Mouse (Mus musculus) mouse embryonic stem cell (cell line): ENCODE measurements around the gene Cep97.

Experiments
- in situ Hi-C, 2 experiments: fragments of 300-500 bp; cut with MboI; formaldehyde crosslinking; loops; 1 replicate in 1 of 2; 3 replicates in 1 of 2; pipeline ENCODE4 v1.14.3; 2019 to 2020; ENCODE audit warnings: low sequenced_read_pairs in 2 of 2, low pct_unique_long_range_greater_than_20kb in 1 of 2, mixed read lengths in 1 of 2; ENCODE audit not compliant: unreplicated experiment in 1 of 2

The Cep97 gene

DNA sequence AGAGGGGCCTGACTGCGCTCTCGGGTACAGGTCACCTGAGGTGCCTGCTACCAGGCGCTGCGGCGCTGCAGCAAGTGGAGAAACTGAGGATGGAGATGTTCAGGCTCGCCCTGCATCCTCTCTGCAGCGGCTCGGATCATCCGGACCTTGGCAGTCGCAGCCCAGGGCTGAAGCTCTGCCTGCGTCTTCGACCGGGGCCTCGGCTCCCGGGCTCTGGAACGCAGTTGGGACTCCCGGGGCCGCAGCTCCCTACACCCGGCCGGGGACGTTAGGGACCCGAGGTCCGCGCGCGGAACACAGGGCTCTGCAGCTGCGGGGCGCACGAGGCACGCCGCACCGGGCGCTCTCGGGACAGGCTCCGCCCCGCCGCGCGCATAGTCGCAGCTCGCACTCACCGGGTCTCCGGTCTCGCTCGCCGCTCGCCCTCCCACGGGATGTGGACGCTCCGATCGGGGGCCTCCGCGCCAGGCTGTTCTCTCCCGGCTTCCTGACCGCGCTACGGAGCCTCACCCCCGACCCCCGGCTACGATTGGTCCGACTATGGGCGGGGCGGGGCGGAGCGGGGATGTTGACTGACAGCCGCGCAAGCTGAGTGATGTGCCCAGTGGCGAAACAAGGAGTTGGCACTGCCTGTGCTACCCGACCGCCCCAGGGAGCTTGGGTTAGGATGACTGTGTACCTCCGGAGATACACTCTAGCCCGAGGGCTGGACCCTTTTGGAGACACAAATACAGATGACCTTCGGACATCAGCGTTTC, 39.6 kb downstream of the Cep97 start, which contains the start of gene Nxpe3:
TSS of gene Nxpe3 (minus strand) at position 393 of the 758 bp plus-strand sequence.
- in situ Hi-C loops: no loop called here

DNA sequence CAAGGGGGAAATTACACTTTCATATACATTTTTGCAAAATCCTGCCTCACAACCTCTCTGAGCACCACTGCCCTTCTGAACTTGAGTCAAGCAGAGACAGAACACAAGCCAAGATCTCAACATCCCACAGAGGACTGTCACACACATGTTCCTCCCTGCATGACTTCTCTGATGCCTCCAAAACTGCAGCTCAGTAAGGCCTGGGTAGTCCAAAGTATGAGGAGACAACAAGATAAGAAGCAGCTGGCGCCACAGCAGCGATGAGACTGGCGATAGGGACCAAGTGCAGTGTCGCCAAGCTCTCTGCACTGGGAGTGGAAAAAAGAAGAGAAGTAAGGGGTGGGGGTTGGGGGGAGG, 40.1 kb downstream of the Cep97 start:
- in situ Hi-C loops: no loop called here

DNA sequence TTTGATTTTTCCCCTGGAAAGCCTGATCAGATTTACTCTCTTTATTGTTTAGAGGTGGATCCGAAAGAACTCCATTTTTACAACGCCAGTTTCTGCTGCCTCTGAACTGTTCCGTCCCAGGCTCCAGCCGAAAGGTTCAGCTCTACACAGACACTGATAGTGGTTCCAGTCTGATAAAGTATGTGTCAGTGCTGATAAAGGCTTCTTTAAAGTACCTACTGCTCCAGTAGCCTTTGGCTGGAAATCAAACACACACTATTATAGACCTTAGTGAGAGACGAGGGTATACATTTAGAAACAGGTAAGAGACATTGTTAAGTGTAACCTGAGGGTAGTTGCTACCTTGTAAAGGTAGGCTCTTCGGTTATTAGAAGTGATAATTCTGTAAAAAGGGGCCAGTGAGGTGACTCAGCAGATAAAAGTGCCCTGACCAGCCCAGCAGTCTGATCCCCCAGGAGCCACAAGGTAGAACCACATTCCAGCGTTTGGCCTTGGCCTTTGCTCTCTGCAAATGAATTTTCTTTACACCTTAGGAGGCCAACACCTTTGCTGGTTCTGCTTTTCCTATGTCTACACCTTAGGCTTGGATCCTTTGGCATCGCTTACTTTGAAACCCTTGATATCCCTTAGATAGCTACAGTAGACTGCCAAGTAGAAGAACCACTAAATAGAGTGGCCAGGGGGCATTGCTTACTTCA, 41.1 kb downstream of the Cep97 start:
- in situ Hi-C loops: no loop called here

DNA sequence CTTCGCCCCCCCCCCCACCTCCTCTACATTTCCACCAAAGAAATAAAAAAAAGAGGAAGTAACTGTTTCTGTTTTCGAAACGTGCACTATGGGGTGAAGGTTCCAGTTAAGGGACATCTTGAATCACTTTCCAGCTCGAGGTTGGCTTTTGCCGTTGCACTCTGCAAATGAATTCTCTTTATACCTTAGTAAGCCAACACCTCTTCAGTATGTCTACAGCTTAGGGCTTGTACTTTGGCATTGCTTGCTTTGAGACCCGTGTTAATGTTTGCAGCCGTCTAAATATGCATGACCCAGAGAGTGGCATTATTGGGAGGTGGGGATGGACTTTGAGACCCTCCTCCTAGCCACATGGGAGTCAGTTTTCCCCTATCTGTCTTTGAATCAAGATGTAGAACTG, 42.2 kb downstream of the Cep97 start:
- in situ Hi-C loops: no loop called here

DNA sequence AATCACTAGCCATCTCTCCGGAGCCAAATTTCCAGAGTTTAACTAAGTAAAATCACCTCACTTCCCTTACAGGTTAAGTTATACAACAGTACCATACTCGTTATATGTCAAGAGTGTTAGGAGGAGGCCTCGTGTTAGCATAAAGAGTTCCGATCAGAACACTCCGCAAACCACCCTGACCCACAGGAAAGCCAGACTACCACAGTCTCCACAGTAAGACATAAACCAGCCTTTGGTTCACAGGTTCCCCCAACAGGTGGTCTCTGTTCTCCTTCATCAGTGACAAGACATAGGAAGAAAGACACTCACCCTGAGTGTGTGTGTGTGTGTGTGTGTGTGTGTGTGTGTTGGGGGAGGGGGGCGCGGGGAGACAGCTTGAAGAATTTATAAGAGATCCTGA, 43.3 kb downstream of the Cep97 start:
- in situ Hi-C loops: no loop called here

DNA sequence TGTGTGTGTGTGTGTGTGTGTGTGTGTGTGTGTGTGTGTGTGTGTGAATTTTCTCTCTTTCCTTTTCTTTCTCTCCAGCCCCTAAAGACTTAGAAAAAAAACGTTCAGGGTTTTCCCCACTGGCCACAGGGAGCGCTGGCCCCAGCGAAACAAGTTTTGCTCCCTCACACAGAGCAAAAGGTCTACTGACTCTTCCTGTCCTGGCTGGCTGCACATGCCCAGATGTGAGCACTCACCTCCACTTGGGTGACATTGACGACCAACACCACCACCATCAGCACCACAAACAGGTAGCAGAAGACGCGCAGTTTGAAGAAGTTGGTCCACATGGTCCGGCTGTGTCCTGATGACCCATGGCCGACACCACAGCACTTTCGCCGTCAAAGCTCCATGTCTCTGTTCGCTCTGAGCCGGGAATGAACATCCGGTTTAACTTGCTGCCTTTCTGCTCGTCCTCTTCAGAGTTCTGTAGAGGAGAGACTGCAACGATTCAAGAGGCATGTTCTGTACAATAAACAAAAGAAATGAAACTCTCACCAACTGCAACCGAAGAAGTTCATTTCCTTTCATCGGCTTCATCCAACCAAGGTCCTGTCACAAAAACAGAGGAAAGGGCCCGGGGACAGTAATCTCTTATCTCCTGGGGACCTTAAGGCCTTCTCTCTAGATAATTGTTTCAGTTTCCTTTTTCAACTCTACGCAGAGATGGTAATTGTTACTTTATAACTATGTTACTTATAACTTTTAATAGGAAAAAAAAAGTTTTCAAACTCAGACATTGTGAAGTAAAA, 44.1 kb downstream of the Cep97 start:
- in situ Hi-C loops: no loop called here

DNA sequence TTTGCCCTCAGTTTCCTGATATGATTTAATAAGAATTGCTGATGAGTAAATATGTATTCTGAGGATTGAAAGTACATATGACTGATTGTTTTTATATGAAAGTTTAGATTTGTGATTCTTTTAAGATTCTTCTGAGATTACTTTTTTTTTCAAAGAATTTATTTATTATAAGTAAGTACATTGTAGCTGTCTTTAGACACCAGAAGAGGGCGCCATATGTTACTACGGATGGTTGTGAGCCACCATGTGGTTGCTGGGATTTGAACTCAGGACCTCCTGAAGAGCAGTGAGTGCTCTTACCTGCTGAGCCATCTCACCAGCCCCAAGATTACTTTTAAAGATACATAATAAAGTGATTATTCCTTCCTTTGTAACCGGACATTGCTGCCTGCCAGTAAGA, 45.2 kb downstream of the Cep97 start:
- in situ Hi-C loops: no loop called here

DNA sequence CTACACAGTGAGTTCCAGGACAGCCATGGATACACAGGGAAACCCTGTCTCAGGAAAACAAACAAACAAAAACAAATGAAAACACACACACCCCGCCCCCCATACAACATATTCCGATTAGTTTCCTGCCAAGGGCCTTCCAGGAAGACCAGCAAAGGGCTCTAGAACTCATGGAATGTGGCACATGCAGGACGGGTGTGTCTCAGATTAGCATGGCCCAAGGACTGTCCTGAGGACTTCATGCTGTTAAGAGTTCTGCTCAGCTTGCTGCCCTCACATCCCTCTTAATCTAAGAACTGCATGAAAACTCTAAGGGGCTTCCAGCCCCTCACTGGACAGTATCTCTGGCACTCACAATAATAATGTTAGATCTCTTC, 46.1 kb downstream of the Cep97 start:
- in situ Hi-C loops: no loop called here

DNA sequence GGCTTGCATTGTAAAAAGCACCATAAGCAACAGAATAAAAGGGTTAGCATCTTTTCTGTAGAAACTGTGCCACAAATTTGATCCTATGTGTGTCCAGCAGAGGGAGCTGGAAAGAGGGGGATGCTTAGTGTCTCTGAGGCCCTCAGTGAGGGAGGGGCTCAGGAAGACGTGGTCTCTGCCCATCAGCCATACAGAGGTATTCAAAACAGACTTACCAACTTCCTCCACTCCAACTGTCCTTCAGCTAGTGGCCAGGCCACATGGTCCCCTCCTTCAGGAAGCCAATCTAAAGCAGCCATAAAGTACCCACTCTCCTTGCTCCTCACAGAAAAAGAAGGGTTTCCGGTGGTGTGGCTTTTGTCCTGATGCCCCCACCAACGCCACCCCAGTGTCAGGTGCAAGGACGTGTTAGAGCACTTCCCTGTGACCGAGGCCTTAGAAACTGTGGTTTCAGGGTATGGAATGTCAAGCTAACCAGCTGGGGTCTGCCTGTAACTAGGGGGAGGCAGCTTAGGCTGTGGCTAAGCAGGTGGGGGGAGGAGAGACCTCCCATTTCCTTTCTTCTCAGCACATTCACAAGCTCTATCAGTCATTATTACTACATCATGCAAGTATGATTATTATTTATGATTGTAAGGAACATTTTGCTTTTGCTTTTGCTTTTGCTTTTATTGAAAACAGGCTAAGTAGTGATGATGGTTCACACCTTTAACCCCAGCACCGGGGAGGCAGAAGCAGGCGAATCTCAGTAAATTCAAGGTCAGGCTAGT, 46.7 kb downstream of the Cep97 start:
- in situ Hi-C loops: no loop called here

DNA sequence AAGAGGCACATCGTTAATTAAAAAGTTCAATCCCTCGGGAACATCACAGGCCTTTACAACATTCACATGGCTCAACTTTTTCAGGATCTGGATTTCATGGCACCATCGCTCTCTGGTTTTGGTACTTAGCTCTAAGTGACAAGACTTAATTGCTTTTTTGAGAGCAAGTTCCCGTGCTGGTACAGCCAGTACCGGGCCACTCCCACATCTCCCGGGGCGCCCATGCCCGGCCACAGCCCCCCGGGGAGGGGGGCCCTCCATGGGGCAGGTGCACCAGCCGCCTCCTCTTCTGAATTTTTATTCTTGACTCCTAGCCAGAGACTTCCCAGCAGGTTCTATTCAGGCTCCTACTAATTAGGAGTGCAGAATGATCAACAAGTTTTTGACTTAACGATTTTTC, 50.4 kb downstream of the Cep97 start:
- in situ Hi-C loops: no loop called here

DNA sequence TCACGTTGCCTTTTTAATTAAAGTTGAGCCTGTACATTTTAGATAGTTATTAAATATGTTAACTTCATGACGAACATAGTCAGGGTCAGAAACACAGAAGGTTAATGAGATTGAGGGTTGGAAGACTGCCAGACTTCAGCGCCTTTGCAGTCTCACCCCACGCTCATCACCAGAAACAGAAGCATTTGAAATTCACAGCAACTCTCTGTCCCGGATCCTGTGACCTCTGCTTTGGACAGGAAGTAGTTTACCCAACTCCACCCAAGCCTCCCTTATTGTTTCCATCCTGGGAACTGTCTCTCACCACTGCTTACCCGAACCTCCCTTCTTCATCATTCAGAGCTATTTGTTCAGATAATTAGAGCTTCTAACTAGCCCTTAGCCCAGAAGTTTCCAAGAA, 58.6 kb downstream of the Cep97 start:
- in situ Hi-C loops: no loop called here

DNA sequence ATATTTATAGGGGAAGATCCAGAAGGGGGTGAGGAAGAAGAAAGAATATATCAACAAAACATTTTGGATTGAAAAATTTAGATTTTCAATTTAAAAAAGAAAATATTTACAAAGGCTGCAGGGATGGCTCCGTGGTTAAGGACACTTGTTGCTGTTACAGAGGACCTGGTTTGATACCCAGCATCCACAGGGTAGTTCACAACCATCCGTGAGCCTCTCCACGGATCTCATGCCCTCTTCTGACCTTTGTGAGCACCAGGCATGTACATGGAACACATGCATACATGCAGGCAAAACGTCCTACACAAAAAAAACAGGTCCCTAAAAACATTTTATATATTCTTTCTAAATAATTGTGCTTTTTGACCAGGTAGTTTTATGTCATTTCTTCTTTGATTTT, 70.8 kb downstream of the Cep97 start:
- in situ Hi-C loops: loop anchor here (25.0 kb wide), 1 partner anchor 377 kb away; no protein-coding TSS in a partner anchor

DNA sequence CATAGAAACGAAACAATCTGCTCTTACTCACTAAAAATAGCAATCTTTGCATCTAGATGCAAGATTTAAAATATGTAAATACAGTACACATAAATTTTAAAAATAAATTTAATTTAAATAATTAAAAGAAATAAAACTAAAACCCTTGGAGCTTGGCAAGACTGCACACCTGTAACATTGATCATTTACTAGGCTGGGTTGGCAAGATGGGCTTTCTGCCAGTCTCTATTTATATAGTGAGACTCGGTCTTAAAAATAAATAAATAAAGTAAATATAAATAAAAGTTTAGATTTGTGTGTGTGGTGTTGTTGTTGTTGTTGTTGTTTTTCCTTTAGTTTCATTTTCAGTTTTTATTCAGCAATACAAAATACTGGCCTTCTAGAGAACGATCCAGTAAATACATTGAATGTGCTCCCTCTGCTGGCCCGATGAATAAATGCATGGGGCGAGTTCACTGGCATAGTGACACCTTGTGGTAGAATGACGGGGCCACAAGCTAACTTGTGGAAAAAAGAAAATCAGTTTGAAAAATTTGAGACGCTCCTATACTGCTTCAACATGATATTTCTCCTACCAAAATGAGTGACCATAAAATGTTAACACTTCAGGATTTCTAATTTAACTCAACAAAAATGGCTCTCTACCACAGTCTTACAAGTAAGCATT, 71.4 kb downstream of the Cep97 start:
- in situ Hi-C loops: loop anchor here (25.0 kb wide), 1 partner anchor 376 kb away; no protein-coding TSS in a partner anchor

DNA sequence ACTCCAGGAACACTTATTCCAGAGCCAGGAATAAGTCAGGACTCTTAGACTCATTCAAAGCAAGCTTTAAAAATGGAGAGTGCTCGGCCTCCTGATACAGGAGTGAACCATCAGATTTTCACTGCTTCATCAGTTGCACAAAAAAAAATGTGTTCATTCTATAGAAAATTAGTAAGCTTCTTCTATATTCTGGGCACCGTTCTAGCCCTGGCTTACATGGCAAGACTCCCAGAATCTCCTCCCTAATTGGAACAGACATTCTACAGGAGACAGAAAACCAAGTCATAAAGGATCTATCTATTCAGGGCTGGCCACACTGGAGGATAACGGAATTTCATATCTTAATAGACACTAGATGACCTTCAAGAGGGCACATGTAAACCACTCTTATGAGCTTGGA, 73.6 kb downstream of the Cep97 start:
- in situ Hi-C loops: loop anchor here (25.0 kb wide), 1 partner anchor 374 kb away; no protein-coding TSS in a partner anchor

DNA sequence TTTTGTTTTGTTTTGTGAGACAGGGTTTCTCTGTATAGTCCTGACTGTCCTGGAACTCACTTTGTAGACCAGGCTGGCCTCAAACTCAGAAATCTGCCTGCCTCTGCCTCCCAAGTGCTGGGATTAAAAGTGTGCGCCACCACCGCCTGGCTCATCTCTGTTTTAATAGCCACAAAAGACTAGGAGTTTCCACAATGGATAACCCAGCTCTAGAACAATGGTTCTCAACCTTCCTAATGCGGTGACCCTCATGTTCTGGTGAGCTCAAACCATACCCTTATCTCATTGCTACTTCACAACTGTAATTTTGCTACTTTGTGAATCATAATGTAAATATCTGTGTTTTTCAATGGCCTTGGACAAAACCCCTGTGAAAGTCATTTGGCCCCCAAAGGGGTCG, 75.2 kb downstream of the Cep97 start:
- in situ Hi-C loops: loop anchor here (25.0 kb wide), 1 partner anchor 372 kb away; no protein-coding TSS in a partner anchor

DNA sequence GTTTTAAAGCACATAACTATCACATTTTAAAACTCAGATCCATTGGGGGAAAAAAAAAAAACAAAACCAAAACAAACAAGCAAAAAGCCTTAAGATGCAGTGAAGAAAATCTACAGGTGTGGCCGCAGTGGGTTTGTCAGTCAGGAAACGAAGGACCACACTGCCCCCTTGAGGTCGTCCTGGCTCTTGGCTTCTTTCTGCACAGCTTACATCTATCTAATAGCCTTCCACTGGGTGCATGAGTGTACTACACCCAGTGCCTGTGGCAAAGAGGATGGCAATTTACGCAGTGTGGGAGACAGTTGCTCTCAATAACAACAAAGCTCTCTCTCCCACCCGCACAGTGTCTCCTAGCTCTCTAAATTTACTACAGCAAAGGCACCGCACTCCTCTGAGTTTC, 76.2 kb downstream of the Cep97 start:
- in situ Hi-C loops: loop anchor here (25.0 kb wide), 1 partner anchor 371 kb away; no protein-coding TSS in a partner anchor

DNA sequence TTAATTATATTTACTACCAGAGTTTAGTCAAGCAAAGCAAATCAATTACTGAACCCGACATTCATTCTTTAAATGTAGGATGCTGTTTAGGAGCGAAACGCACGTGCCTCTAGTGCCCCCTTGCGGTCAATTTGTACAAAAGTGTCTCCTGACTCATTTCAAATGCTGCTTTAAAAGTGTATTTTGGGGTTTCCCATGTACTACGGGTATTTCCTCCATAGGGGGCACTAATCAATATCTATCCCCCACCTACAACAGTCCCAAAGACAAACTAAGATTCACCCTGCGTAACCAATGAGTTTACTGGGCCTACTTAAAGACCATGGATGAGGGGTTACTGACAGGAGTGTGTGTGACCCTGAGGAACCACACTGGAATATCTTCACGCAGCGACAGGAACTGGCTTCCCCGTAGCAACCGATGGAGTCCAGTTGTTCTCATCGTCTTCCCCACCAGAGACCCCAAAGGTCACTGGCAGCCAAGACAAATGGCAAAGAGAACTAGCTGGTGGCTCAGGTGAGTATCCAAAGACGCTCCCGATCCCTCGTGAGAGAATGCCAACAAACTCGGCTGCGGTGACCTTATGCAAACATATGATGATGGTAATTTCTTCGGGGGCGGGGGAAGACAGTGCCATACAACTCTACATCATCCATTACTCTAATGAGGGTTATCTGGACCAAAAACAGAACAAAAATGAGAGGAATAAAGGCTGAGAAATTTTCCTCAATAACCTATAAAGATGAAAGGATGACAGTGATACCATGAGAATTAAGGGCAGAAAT, 81.5 kb downstream of the Cep97 start:
- in situ Hi-C loops: loop anchor here (25.0 kb wide), 1 partner anchor 366 kb away; no protein-coding TSS in a partner anchor
